Mouse (Mus musculus) heart, adult 9 months (tissue): ENCODE measurements around the gene Xxylt1.

Source experiments
- DNase-seq, 2 experiments: peaks; one replicate each; pipeline ENCODE4 v3.0.0; 2022; ENCODE audit warnings: low spot score in 2 of 2

Gene Xxylt1

GRCm38 (mm10) chr16:30918866-30919265, 162.4 kb downstream of the Xxylt1 start:
- DNase-seq, result no peak

- DNase-seq, result no peak
Observed at GRCm38 (mm10) chr16:30916931-30917330, 164.3 kb downstream of the Xxylt1 start.

DNA sequence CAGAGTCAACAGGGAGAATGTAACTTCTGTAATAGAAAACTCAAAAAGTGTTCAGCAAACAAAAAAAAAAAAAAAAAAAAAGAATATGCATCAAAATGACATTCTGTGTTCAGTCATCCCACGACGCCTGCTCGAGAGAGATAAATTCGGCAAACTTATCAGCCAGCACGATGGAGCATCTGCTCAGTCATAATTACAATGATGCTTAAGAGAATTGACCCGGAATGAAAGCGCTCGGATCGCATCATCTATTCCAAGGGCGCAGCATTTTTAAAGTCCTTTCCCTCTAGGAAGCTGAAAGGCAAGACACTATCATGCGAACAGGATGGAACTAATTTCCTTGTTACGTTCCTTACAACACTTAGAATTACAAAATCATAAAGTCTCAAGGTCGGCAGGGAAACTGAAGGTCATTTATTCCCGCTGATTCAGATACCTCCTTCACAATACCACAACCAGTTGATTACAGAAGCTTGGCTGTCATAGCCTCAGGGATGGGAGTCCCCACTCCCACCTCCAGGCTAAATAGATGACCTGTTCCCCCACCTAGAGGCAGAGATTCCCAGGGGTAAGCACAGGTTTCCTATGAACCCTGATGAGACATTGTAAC, 165.5 kb downstream of the Xxylt1 start:
- DNase-seq, result no peak
